Mouse (Mus musculus): ENCODE results near the gene Mfsd12.

Mfsd12 gene

GRCm38 (mm10) chr10:81402227-81402765 lies 45.0 kb downstream of the Mfsd12 start:
- DNase-seq (ENCODE audit: low read depth, low spot score), result no peak

- DNase-seq (ENCODE audit: low read depth, low spot score), result no peak
Observed at GRCm38 (mm10) chr10:81403511-81403910, 46.2 kb downstream of the Mfsd12 start.

- DNase-seq (ENCODE audit: low read depth, low spot score), result no peak
Observed at GRCm38 (mm10) chr10:81404082-81404481, 46.8 kb downstream of the Mfsd12 start.

GRCm38 (mm10) chr10:81404720-81405119 lies 47.4 kb downstream of the Mfsd12 start:
- DNase-seq (ENCODE audit: low read depth, low spot score), result no peak

GRCm38 (mm10) chr10:81405588-81406201 lies 48.4 kb downstream of the Mfsd12 start:
- no peak for DNase-seq (ENCODE audit: low read depth, low spot score)

GRCm38 (mm10) chr10:81406504-81407440 lies 49.5 kb downstream of the Mfsd12 start:
- no peak for DNase-seq (ENCODE audit: low read depth, low spot score)

- peak; percentile 90 for DNase-seq (ENCODE audit: low read depth, low spot score)
Observed at GRCm38 (mm10) chr10:81407539-81408423, 50.5 kb downstream of the Mfsd12 start.

- DNase-seq (ENCODE audit: low read depth, low spot score), result no peak
Observed at GRCm38 (mm10) chr10:81408424-81408729, 51.1 kb downstream of the Mfsd12 start.

- peak; percentile 91 for DNase-seq (ENCODE audit: low read depth, low spot score)
Observed at GRCm38 (mm10) chr10:81408871-81409291, 51.6 kb downstream of the Mfsd12 start.

- DNase-seq (ENCODE audit: low read depth, low spot score), result no peak
Observed at GRCm38 (mm10) chr10:81409330-81409729, 52.0 kb downstream of the Mfsd12 start.

GRCm38 (mm10) chr10:81410350-81410749 lies 53.1 kb downstream of the Mfsd12 start:
- no peak for DNase-seq (ENCODE audit: low read depth, low spot score)

- no peak for DNase-seq (ENCODE audit: low read depth, low spot score)
Observed at GRCm38 (mm10) chr10:81410981-81411380, 53.7 kb downstream of the Mfsd12 start.

- DNase-seq (ENCODE audit: low read depth, low spot score), result peak; percentile 98
Observed at GRCm38 (mm10) chr10:81411471-81412400, 54.4 kb downstream of the Mfsd12 start.

GRCm38 (mm10) chr10:81412586-81413309 lies 55.5 kb downstream of the Mfsd12 start:
- no peak for DNase-seq (ENCODE audit: low read depth, low spot score)

- DNase-seq (ENCODE audit: low read depth, low spot score), result peak; percentile 96
Observed at GRCm38 (mm10) chr10:81413310-81414261, 56.3 kb downstream of the Mfsd12 start.

- DNase-seq (ENCODE audit: low read depth, low spot score), result peak; percentile 90
Observed at GRCm38 (mm10) chr10:81414682-81415081, 57.4 kb downstream of the Mfsd12 start.

- DNase-seq (ENCODE audit: low read depth, low spot score), result no peak
Observed at GRCm38 (mm10) chr10:81415146-81415545, 57.9 kb downstream of the Mfsd12 start.

All from skeletal muscle tissue, adult 2 months (tissue).